Mouse (Mus musculus) forebrain, embryonic 15.5 days (tissue): ENCODE measurements at regions not wholly inside any gene's neighbourhood (a gene's known extent, or its start where the extent isn't known, plus 50 kb on each side); places are given as distances from the start of the nearest gene placed in this dataset.

Experiments used
- ATAC-seq: fragments of 200-750 bp; cut with Nextera tagmentation; replicated peaks from 2 replicates; pipeline ENCODE4 v1.8.0; 2017; ENCODE audit warnings: mild to moderate bottlenecking, moderate TSS enrichment, moderate library complexity
- H3K27ac ChIP-seq: fragments of 300-500 bp; sonication (generic); replicated peaks from 2 replicates; pipeline ENCODE4 v1.5.1; 2015; ENCODE audit warnings: mild to moderate bottlenecking, inconsistent platforms
- H3K27me3 ChIP-seq: fragments of 300-500 bp; sonication (generic); 2 replicates; pipeline ENCODE4 v1.6.1; 2015; ENCODE audit warnings: inconsistent platforms
- H3K36me3 ChIP-seq: fragments of 300-500 bp; sonication (generic); 2 replicates; pipeline ENCODE4 v1.6.1; 2015; ENCODE audit warnings: mild to moderate bottlenecking, inconsistent platforms
- H3K4me1 ChIP-seq: fragments of 300-500 bp; sonication (generic); 2 replicates; pipeline ENCODE4 v1.6.1; 2015; ENCODE audit warnings: inconsistent platforms
- H3K4me2 ChIP-seq: fragments of 300-500 bp; sonication (generic); replicated peaks from 2 replicates; pipeline ENCODE4 v1.6.1; 2015; ENCODE audit warnings: mild to moderate bottlenecking, inconsistent platforms
- H3K4me3 ChIP-seq: fragments of 300-500 bp; sonication (generic); 2 replicates; pipeline ENCODE4 v1.5.1; 2015; ENCODE audit warnings: mild to moderate bottlenecking, inconsistent platforms
- H3K9ac ChIP-seq: fragments of 300-500 bp; sonication (generic); replicated peaks from 2 replicates; pipeline ENCODE4 v1.6.1; 2015; ENCODE audit warnings: mild to moderate bottlenecking, inconsistent platforms
- H3K9me3 ChIP-seq: fragments of 300-500 bp; sonication (generic); 2 replicates; pipeline ENCODE4 v1.6.1; 2016; ENCODE audit warnings: inconsistent platforms
- WGBS: fragments of 180-500 bp; shearing (Covaris S2); methylation state at CpG from one replicate; pipeline ENCODE4 v1.1.7; 2015; ENCODE audit warnings: mixed read lengths; 5-methylcytosine and 5-hydroxymethylcytosine counted together

DNA sequence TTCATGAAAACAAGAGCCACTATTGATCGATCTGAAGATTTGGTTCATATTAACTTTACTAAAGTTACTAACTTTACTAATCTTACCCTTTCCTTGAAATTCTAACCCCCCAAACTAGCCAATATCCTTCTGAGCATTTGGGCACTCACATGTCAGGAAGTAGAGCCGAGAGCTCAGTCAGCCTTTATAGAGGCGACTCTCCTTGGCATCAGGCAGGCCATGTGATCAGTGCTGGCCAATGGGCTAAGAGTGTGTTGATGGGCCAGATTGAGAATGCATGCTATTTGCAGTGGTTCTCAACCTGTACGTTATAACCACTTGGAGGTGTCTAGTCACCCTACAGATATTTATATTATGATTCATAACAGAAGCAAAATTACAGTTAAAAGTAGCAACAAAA is 69.6 kb upstream of the Slc35b4 start:
- H3K27me3 ChIP-seq = no peaks in the 10 kb centered on the region
- WGBS = 87% methylated on average over 4 of the region's 4 CpGs
- no peak for ATAC-seq
- no peak overlapping the region for H3K4me2 ChIP-seq
- H3K4me3 ChIP-seq = no peak overlapping the region
- H3K36me3 ChIP-seq = no peaks in the 10 kb centered on the region
- no peaks in the 10 kb centered on the region for H3K9me3 ChIP-seq
- H3K4me1 ChIP-seq = no peaks in the 10 kb centered on the region
- no peak overlapping the region for H3K9ac ChIP-seq
- no peak overlapping the region for H3K27ac ChIP-seq

DNA sequence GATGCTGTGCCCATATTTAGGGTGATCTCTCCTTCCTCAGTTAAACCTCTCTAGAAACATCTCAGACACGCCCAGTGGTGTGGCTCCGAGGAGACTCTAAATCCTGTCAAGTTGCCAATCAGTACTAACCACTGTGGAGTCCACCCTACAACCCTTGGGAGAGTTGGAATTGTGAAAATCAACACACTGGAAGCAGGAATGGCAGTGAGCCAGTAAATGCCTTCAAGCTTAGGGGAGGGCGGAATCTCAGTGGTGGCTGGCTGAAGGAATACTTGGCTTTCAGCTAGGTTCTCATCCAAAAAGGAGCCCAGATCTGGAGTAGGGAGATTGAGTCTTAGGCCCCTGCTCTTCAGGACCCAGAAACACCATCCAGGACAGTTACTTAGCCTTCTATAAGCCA is 66.1 kb upstream of the Slc35b4 start:
- H3K4me1 ChIP-seq = no peaks in the 10 kb centered on the region
- H3K27ac ChIP-seq = no peak overlapping the region
- no peak overlapping the region for H3K4me3 ChIP-seq
- H3K36me3 ChIP-seq = no peaks in the 10 kb centered on the region
- 73% methylated on average over 3 of the region's 3 CpGs for WGBS
- no peak for ATAC-seq
- H3K4me2 ChIP-seq = no peak overlapping the region
- H3K9me3 ChIP-seq = no peaks in the 10 kb centered on the region
- H3K9ac ChIP-seq = no peak overlapping the region
- no peaks in the 10 kb centered on the region for H3K27me3 ChIP-seq

DNA sequence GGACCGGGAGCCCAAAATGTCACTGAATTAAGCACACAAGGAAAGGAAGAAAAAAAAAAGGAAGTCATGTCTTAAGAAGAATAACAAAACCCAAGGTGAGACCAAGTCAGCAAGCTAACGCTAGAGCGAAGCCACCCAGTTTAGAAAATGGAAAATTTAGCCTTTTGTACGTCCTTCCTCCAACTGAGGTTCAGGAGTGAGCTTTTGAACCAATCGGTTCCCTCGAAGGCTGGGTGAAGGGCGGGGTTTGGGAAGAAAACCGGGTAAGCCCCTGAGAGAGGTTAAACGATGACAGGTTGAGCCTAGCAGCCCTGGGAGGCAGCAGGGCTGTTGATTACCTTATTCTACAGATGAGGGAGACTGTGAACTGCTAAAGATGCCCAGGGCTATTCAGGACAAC is 65.6 kb upstream of the Slc35b4 start:
- Histone ChIP-seq H3K27me3 (no peaks in the 10 kb centered on the region), H3K36me3 (no peaks in the 10 kb centered on the region), H3K9me3 (no peaks in the 10 kb centered on the region), H3K4me1 (no peaks in the 10 kb centered on the region), H3K9ac (no peak overlapping the region), H3K4me2 (no peak overlapping the region), H3K27ac (no peak overlapping the region), H3K4me3 (no peak overlapping the region)
- WGBS = 29% methylated on average over 9 of the region's 9 CpGs
- ATAC-seq = no peak

DNA sequence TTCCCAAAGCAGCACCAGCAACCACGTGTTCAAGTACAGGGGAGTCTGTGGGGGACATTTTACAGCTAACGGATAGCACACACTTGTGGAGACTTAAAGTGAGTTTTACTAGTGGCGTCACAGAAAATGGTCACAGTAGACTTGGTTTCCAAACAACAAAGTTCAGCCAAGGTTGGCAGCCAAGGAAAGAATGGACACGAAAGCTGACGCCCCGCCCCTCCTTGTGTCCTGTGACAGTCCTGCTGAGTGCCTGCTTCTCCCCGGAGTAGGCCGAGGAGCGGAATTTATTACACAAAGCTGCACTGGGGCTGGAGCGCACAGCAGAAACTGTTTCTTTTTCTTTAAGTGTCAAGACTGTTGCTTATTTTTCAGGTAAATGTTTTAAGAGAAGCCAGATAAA is 58.2 kb upstream of the Slc35b4 start:
- H3K36me3 ChIP-seq = no peaks in the 10 kb centered on the region
- H3K4me2 ChIP-seq = no peak overlapping the region
- 38% methylated on average over 10 of the region's 10 CpGs for WGBS
- no peak overlapping the region for H3K4me3 ChIP-seq
- H3K27ac ChIP-seq = no peak overlapping the region
- H3K4me1 ChIP-seq = peaks cover 7% of the 10 kb centered on the region
- no peak overlapping the region for H3K9ac ChIP-seq
- H3K9me3 ChIP-seq = no peaks in the 10 kb centered on the region
- no peaks in the 10 kb centered on the region for H3K27me3 ChIP-seq
- ATAC-seq = no peak

GRCm38 (mm10) chr6:34234443-34235020 is 57.6 kb upstream of the Slc35b4 start:
- H3K27ac ChIP-seq = peak overlapping the region; percentile 24; the same call in 1 of the 2 replicates
- 57% methylated on average over 5 of the region's 5 CpGs for WGBS
- peak; percentile 47; the same call in 1 of the 2 replicates for ATAC-seq

GRCm38 (mm10) chr6:34230768-34231381 is 54.0 kb upstream of the Slc35b4 start:
- WGBS = 25% methylated on average over 13 of the region's 13 CpGs

More at GRCm38 (mm10) chr6:34234443-34235020, 57.6 kb upstream of the Slc35b4 start:
- no peaks in the 10 kb centered on the region for H3K27me3 ChIP-seq
- H3K4me3 ChIP-seq = no peak overlapping the region
- H3K36me3 ChIP-seq = no peaks in the 10 kb centered on the region
- H3K9me3 ChIP-seq = no peaks in the 10 kb centered on the region
- H3K4me1 ChIP-seq = peaks cover 7% of the 10 kb centered on the region
- H3K4me2 ChIP-seq = no peak overlapping the region
- no peak overlapping the region for H3K9ac ChIP-seq

GRCm38 (mm10) chr6:34227131-34227530 is 50.2 kb upstream of the Slc35b4 start:
- ATAC-seq = no peak
- Histone ChIP-seq H3K4me3 (no peak overlapping the region), H3K27ac (no peak overlapping the region), H3K27me3 (no peaks in the 10 kb centered on the region), H3K4me1 (peaks cover 5% of the 10 kb centered on the region; the same call in 1 of the 2 replicates), H3K4me2 (no peak overlapping the region), H3K9me3 (no peaks in the 10 kb centered on the region), H3K36me3 (no peaks in the 10 kb centered on the region), H3K9ac (no peak overlapping the region)
- 84% methylated on average over 4 of the region's 4 CpGs for WGBS

More at GRCm38 (mm10) chr6:34230768-34231381, 54.0 kb upstream of the Slc35b4 start:
- ATAC-seq = 0 out of 2 replicates have a peak, but pooled peaks have one; percentile 20
- H3K9me3 ChIP-seq = no peaks in the 10 kb centered on the region
- peaks cover 7% of the 10 kb centered on the region for H3K4me1 ChIP-seq
- H3K4me2 ChIP-seq = no peak overlapping the region
- no peak overlapping the region for H3K27ac ChIP-seq
- no peak overlapping the region for H3K4me3 ChIP-seq
- no peak overlapping the region for H3K9ac ChIP-seq
- H3K27me3 ChIP-seq = no peaks in the 10 kb centered on the region
- no peaks in the 10 kb centered on the region for H3K36me3 ChIP-seq
